Comparison of ENCODE assay signal across 8 mouse cellular contexts in the genomic region with DNA sequence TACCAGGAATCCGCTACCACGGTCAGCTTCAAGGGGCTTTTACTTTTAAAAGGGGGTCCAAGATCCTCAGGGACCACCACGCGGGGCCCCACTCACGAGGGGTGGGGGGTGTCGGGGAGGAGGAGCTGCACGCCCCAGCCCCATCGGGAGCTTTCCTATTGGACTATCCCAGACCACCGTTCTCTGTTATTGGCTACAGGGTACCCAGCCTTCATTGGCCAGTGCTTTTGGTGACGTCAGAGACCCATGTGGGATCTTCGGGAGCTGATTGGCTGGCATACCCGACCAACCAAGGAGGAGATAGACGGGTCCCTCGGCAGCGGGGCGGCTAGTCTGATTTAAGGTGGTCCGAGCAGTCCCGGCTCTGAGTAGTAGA. TPM values are rescaled to one million over a fixed set of nuclear protein-coding genes. Genes with fewer than 3 reads are reported as not detected.
DNase-seq lines count a peak whose midpoint lies in the region; ATAC-seq lines count a peak whose summit lies in the region.

No protein-coding gene starts in this region.

- peak; percentile 86 for ATAC-seq in megakaryocyte progenitor cell, adult 5-6 weeks (replicated peaks; ENCODE audit: poor library complexity)

- peak; percentile 94 for DNase-seq in adipocyte (ENCODE audit: low spot score)
- DNase-seq in embryo, embryonic 10 days (ENCODE audit: low spot score), result peak; percentile 99
- peak; percentile 97 for DNase-seq in gastrocnemius, postnatal 10 days
- peak; percentile 94 for DNase-seq in induced T-regulatory cell, adult 2 months (ENCODE audit: low read depth)
- peak; percentile 99 to 100 for DNase-seq in left cerebral cortex, adult 9 months (ENCODE audit: low spot score in 2 of 2)
- peak; percentile 98 for DNase-seq in right cerebral cortex, postnatal 14 days
- DNase-seq in urinary bladder, postnatal 36 days (ENCODE audit: low spot score in 2 of 2), result peak; percentile 97 to 99

RNA-seq across cellular contexts. Expression of gene Tle2, which starts 2.9 kb away (rescaled TPM):
- total RNA-seq in gastrocnemius, postnatal 10 days (2021), result 1 to 10 TPM; 4.4 to 9.4 TPM
- total RNA-seq in megakaryocyte progenitor cell, adult 5-6 weeks (2015), result 0.95 and 1.5 TPM in 2 replicates
- 0.08 and 3.5 TPM in 2 replicates for total RNA-seq in megakaryocyte progenitor cell, adult 5-6 weeks (2017)

RNA-seq across cellular contexts. Expression of gene Aes, which starts 12.2 kb away (rescaled TPM):
- total RNA-seq in gastrocnemius, postnatal 10 days (2021), result 100 to 1,000 TPM; 614 to 667 TPM
- 197 and 225 TPM in 2 replicates for total RNA-seq in megakaryocyte progenitor cell, adult 5-6 weeks (2015)
- total RNA-seq in megakaryocyte progenitor cell, adult 5-6 weeks (2017), result 178 and 191 TPM in 2 replicates

RNA-seq across cellular contexts. Expression of gene Gna11, which starts 26.5 kb away (rescaled TPM):
- 10 to 100 TPM; 40.6 to 44.8 TPM for total RNA-seq in gastrocnemius, postnatal 10 days (2021)
- 5.4 and 6.0 TPM in 2 replicates for total RNA-seq in megakaryocyte progenitor cell, adult 5-6 weeks (2015)
- total RNA-seq in megakaryocyte progenitor cell, adult 5-6 weeks (2017), result 7.6 and 10.2 TPM in 2 replicates

RNA-seq across cellular contexts. Expression of gene Tle6, which starts 29.4 kb away (rescaled TPM):
- 1 to 10 TPM; 2.2 to 3.1 TPM for total RNA-seq in gastrocnemius, postnatal 10 days (2021)
- total RNA-seq in megakaryocyte progenitor cell, adult 5-6 weeks (2015), result 15.4 and 18.4 TPM in 2 replicates
- total RNA-seq in megakaryocyte progenitor cell, adult 5-6 weeks (2017), result 3.5 and 13.3 TPM in 2 replicates

RNA-seq across cellular contexts. Expression of gene BC025920, which starts 34.6 kb away (rescaled TPM):
- 1 to 10 TPM; 1.6 to 1.8 TPM for total RNA-seq in gastrocnemius, postnatal 10 days (2021)
- total RNA-seq in megakaryocyte progenitor cell, adult 5-6 weeks (2015), result 1.2 and 3.1 TPM in 2 replicates
- total RNA-seq in megakaryocyte progenitor cell, adult 5-6 weeks (2017), result 1.2 and 2.2 TPM in 2 replicates

Comparison
In these comparisons a context has a peak if more than half of its experiments do, and no peak if none do; other contexts are left out.
1. Peak in every context shown above with its lines: DNase-seq and ATAC-seq.